Mouse (Mus musculus): ENCODE measurements around the gene Mcts2. TPM values are rescaled to one million over a fixed set of nuclear protein-coding genes. Genes with fewer than 3 reads are reported as not detected.
"Not testable (repeated sequence)": the region's sequence is repeated elsewhere in the genome, so short reads cannot be mapped to it uniquely, and the experiment has no call there.

Mcts2 gene
- 10 to 100 TPM; 17.4 to 18.7 TPM for total RNA-seq (2021)
- long read RNA-seq, experiment 1, transcript Mcts2-201 (1 exons, 912 nt) = major isoform, 5 of 6 reads
- long read RNA-seq, experiment 1, partial matches to known transcripts = 0 of 6 reads
- long read RNA-seq, experiment 1, other reads (novel, unspliced or antisense) = 1 of 6 reads
- long read RNA-seq, experiment 2, transcript Mcts2-201 (1 exons, 912 nt) = major isoform, 10 of 10 reads
- long read RNA-seq, experiment 2, partial matches to known transcripts = 0 of 10 reads
- long read RNA-seq, experiment 2, other reads (novel, unspliced or antisense) = 0 of 10 reads

- intact Hi-C loops (cut with DNase I) = no loop called here
- DNase-seq = peak; percentile 94 to 97
Measured at GRCm38 (mm10) chr2:152686806-152687267, at the start of gene Mcts2. Gene Mcts2, plus strand, starts transcription at chr2:152687035.

GRCm38 (mm10) chr2:152637381-152637780, 49.5 kb upstream of the Mcts2 start:
- DNase-seq = no peak

GRCm38 (mm10) chr2:152638865-152639264, 48.0 kb upstream of the Mcts2 start:
- intact Hi-C loops (cut with DNase I) = no loop called here
- DNase-seq = no peak

More at GRCm38 (mm10) chr2:152637381-152637780, 49.5 kb upstream of the Mcts2 start:
- intact Hi-C loops (cut with DNase I) = no loop called here

- peak; percentile 59 to 61 for DNase-seq
- intact Hi-C loops (cut with DNase I) = no loop called here
Measured at GRCm38 (mm10) chr2:152639406-152640113, 47.3 kb upstream of the Mcts2 start.

- peak; percentile 57 for DNase-seq
- intact Hi-C loops (cut with DNase I) = no loop called here
Measured at GRCm38 (mm10) chr2:152652901-152653620, 33.8 kb upstream of the Mcts2 start.

GRCm38 (mm10) chr2:152653874-152654715, 32.7 kb upstream of the Mcts2 start:
- intact Hi-C loops (cut with DNase I) = no loop called here
- peak; percentile 46 to 53 for DNase-seq

GRCm38 (mm10) chr2:152657398-152657797, 29.4 kb upstream of the Mcts2 start:
- DNase-seq = peak; percentile 53 to 65
- intact Hi-C loops (cut with DNase I) = loop anchor here (1.0 to 5.0 kb wide), 2 partner anchors 42 to 105 kb away; no protein-coding TSS in a partner anchor

- intact Hi-C loops (cut with DNase I) = loop anchor here (10.0 kb wide), 1 partner anchor 206 kb away; no protein-coding TSS in a partner anchor
- no peak for DNase-seq
Measured at GRCm38 (mm10) chr2:152661163-152661562, 25.7 kb upstream of the Mcts2 start.

- intact Hi-C loops (cut with DNase I) = loop anchor here (10.0 kb wide), 1 partner anchor 211 kb away; no protein-coding TSS in a partner anchor
- not testable (repeated sequence) for DNase-seq
Measured at GRCm38 (mm10) chr2:152666191-152666590, 20.6 kb upstream of the Mcts2 start.

GRCm38 (mm10) chr2:152669256-152669638, 17.6 kb upstream of the Mcts2 start, which contains the start of gene H13:
Gene H13, plus strand, starts transcription at chr2:152669461.
- intact Hi-C loops (cut with DNase I) = loop anchor here (10.0 kb wide), 1 partner anchor 214 kb away; no protein-coding TSS in a partner anchor
- peak; percentile 94 to 96 for DNase-seq

- intact Hi-C loops (cut with DNase I) = loop anchor here (10.0 kb wide), 2 partner anchors 215 to 345 kb away; partner anchors contain the start of gene Pdrg1
- peak in 1 of 2 experiments; percentile 23 for DNase-seq
Measured at GRCm38 (mm10) chr2:152669639-152670484, 17.0 kb upstream of the Mcts2 start.

- intact Hi-C loops (cut with DNase I) = loop anchor here (10.0 kb wide), 1 partner anchor 344 kb away; the partner anchor contains the start of gene Pdrg1
- no peak for DNase-seq
Measured at GRCm38 (mm10) chr2:152670983-152671641, 15.7 kb upstream of the Mcts2 start.

GRCm38 (mm10) chr2:152671642-152671999, 15.2 kb upstream of the Mcts2 start:
- DNase-seq = peak in 1 of 2 experiments; percentile 44

GRCm38 (mm10) chr2:152672166-152672565, 14.7 kb upstream of the Mcts2 start:
- intact Hi-C loops (cut with DNase I) = loop anchor here (10.0 kb wide), 1 partner anchor 343 kb away; the partner anchor contains the start of gene Pdrg1
- no peak for DNase-seq

More at GRCm38 (mm10) chr2:152671642-152671999, 15.2 kb upstream of the Mcts2 start:
- intact Hi-C loops (cut with DNase I) = loop anchor here (10.0 kb wide), 1 partner anchor 343 kb away; the partner anchor contains the start of gene Pdrg1

- DNase-seq = no peak
- intact Hi-C loops (cut with DNase I) = loop anchor here (10.0 kb wide), 1 partner anchor 341 kb away; the partner anchor contains the start of gene Pdrg1
Measured at GRCm38 (mm10) chr2:152674148-152674547, 12.7 kb upstream of the Mcts2 start.

- no peak for DNase-seq
- intact Hi-C loops (cut with DNase I) = loop anchor here (10.0 kb wide), 1 partner anchor 339 kb away; the partner anchor contains the start of gene Pdrg1
Measured at GRCm38 (mm10) chr2:152675252-152675791, 11.5 kb upstream of the Mcts2 start.

- intact Hi-C loops (cut with DNase I) = loop anchor here (10.0 kb wide), 1 partner anchor 336 kb away; the partner anchor contains the start of gene Pdrg1
- DNase-seq = no peak
Measured at GRCm38 (mm10) chr2:152678302-152678701, 8.5 kb upstream of the Mcts2 start.

Data from heart, postnatal 14 days (tissue).